Mouse (Mus musculus) cortical plate, adult 2 months (tissue): Measurements from ENCODE around the gene Ptprk.

Source experiments
- CTCF ChIP-seq: fragments of 200-500 bp; IDR thresholded peaks from 2 replicates; pipeline ENCODE4 v1.5.1; 2011; ENCODE audit warnings: mild to moderate bottlenecking, control low read depth, low read length; ENCODE audit not compliant: insufficient read depth; ENCODE audit errors: extremely low read depth
- POLR2A ChIP-seq: fragments of 200-500 bp; IDR thresholded peaks from 2 replicates; pipeline ENCODE4 v1.6.1; 2011; ENCODE audit warnings: mild to moderate bottlenecking, low read length, control low read depth; ENCODE audit not compliant: insufficient read depth; ENCODE audit errors: extremely low read depth

DNA sequence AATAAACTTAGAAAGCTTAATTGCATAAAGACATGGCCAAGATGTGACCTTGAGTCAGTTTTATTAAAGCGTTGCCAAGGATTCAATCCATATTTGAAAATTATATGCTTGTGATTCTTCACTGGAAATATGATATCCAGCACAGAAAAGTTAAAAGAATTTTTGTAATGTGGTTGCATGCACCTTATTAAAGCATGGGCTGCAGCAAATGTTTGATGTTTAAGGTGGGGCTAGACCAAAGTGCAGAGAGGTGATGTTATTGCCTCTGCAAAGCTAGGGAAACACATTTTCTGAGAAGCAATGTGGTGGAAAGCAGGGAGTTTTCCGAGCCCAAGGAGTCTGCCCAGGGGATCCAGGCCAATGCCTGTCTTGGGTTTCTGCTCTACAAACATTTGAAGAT is 334.4 kb downstream of the Ptprk start:
- no peak for TF ChIP-seq CTCF
- TF ChIP-seq POLR2A, result no peak
